Mouse (Mus musculus) forebrain, embryonic 13.5 days (tissue): ENCODE results near the gene 3110021N24Rik. TPM values are rescaled to one million over a fixed set of nuclear protein-coding genes. Genes with fewer than 3 reads are reported as not detected.

Source experiments
- ATAC-seq: fragments of 200-750 bp; cut with Nextera tagmentation; 2 replicates; pipeline ENCODE4 v1.8.0; 2017
- H3K27ac ChIP-seq: fragments of 300-500 bp; sonication (generic); 2 replicates; pipeline ENCODE4 v1.5.1; 2015; ENCODE audit warnings: inconsistent platforms, mild to moderate bottlenecking, moderate library complexity
- H3K27me3 ChIP-seq: fragments of 300-500 bp; sonication (generic); 2 replicates; pipeline ENCODE4 v1.6.1; 2015; ENCODE audit warnings: mild to moderate bottlenecking, inconsistent platforms
- H3K36me3 ChIP-seq: fragments of 300-500 bp; sonication (generic); 2 replicates; pipeline ENCODE4 v1.6.1; 2015; ENCODE audit warnings: mild to moderate bottlenecking, inconsistent platforms; ENCODE audit not compliant: poor library complexity, severe bottlenecking
- H3K4me1 ChIP-seq: fragments of 300-500 bp; sonication (generic); 2 replicates; pipeline ENCODE4 v1.6.1; 2015; ENCODE audit warnings: inconsistent platforms
- H3K4me2 ChIP-seq: fragments of 300-500 bp; sonication (generic); 2 replicates; pipeline ENCODE4 v1.6.1; 2015; ENCODE audit warnings: inconsistent platforms, mild to moderate bottlenecking, moderate library complexity
- H3K4me3 ChIP-seq: fragments of 300-500 bp; sonication (generic); 2 replicates; pipeline ENCODE4 v1.5.1; 2015; ENCODE audit warnings: mild to moderate bottlenecking, inconsistent platforms
- H3K9ac ChIP-seq: fragments of 300-500 bp; sonication (generic); 2 replicates; pipeline ENCODE4 v1.6.1; 2015; ENCODE audit warnings: mild to moderate bottlenecking, inconsistent platforms
- H3K9me3 ChIP-seq: fragments of 300-500 bp; sonication (generic); replicated peaks from 2 replicates; pipeline ENCODE4 v1.6.1; 2016; ENCODE audit warnings: inconsistent platforms
- WGBS: fragments of 180-500 bp; shearing (Covaris S2); methylation state at CpG from one replicate; pipeline ENCODE4 v1.1.7; 2015; 5-methylcytosine and 5-hydroxymethylcytosine counted together
- polyA plus RNA-seq: library from polyadenylated mRNA; unstranded; fragments of >200 nt; fragmentation: Nextera tagmentation; extraction: Ambion mirVana; gene quantifications from 2 replicates; pipeline ENCODE4 v1.2.1, GENCODE M21; 2015

3110021N24Rik gene
- polyA plus RNA-seq, 1 experiment from 2014 or later, result 2.2 TPM

- no peak for ATAC-seq
- no peaks in the 10 kb centered on the region for H3K27me3 ChIP-seq
- no peak overlapping the region for H3K4me3 ChIP-seq
- H3K36me3 ChIP-seq, result no peaks in the 10 kb centered on the region
- no peak overlapping the region for H3K27ac ChIP-seq
- 84% methylated on average over 2 of the region's 2 CpGs for WGBS
- no peaks in the 10 kb centered on the region for H3K9me3 ChIP-seq
- H3K4me2 ChIP-seq, result no peak overlapping the region
- H3K9ac ChIP-seq, result no peak overlapping the region
- H3K4me1 ChIP-seq, result no peaks in the 10 kb centered on the region
These were observed 84.1 kb downstream of the 3110021N24Rik start for GRCm38 (mm10) chr4:108803535-108803934.

- WGBS, result 61% methylated on average over 4 of the region's 4 CpGs
- no peak overlapping the region for H3K9ac ChIP-seq
- no peaks in the 10 kb centered on the region for H3K4me1 ChIP-seq
- no peak overlapping the region for H3K4me2 ChIP-seq
- H3K9me3 ChIP-seq, result no peaks in the 10 kb centered on the region
- ATAC-seq, result no peak
- H3K27ac ChIP-seq, result no peak overlapping the region
- H3K36me3 ChIP-seq, result peaks cover 13% of the 10 kb centered on the region
- H3K27me3 ChIP-seq, result no peaks in the 10 kb centered on the region
- no peak overlapping the region for H3K4me3 ChIP-seq
These were observed 91.7 kb downstream of the 3110021N24Rik start for GRCm38 (mm10) chr4:108811142-108811541.

DNA sequence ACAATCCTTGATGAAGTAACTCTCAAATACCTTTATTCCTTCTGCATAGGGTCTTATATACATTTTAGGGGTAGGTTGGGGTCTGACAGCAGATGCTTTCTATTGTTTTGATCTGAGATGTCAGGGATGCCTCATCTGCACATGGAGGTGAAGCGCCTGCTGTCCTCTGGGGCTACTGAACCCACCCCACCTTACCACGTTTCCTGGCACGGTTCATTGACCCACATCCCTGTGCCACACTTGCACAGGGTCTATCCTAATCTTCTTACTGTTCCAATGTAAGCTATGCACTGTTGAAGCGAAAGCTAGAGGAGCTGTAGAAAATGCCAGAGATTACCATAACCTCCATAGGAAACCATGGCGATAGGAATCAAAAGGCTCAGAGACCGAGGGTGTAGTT lies 92.1 kb downstream of the 3110021N24Rik start:
- ATAC-seq, result no peak
- no peaks in the 10 kb centered on the region for H3K27me3 ChIP-seq
- no peaks in the 10 kb centered on the region for H3K9me3 ChIP-seq
- H3K36me3 ChIP-seq, result peaks cover 13% of the 10 kb centered on the region
- WGBS, result 67% methylated on average over 6 of the region's 6 CpGs
- H3K9ac ChIP-seq, result no peak overlapping the region
- H3K4me2 ChIP-seq, result no peak overlapping the region
- H3K4me3 ChIP-seq, result no peak overlapping the region
- H3K4me1 ChIP-seq, result no peaks in the 10 kb centered on the region
- no peak overlapping the region for H3K27ac ChIP-seq

- Histone ChIP-seq H3K27me3 (no peaks in the 10 kb centered on the region), H3K36me3 (peaks cover 87% of the 10 kb centered on the region), H3K4me3 (no peak overlapping the region), H3K9ac (no peak overlapping the region), H3K9me3 (no peaks in the 10 kb centered on the region), H3K27ac (no peak overlapping the region), H3K4me2 (no peak overlapping the region), H3K4me1 (peaks cover under 1% of the 10 kb centered on the region)
- ATAC-seq, result no peak
- 95% methylated on average over 3 of the region's 3 CpGs for WGBS
These were observed 106.2 kb downstream of the 3110021N24Rik start for GRCm38 (mm10) chr4:108825677-108826076.

DNA sequence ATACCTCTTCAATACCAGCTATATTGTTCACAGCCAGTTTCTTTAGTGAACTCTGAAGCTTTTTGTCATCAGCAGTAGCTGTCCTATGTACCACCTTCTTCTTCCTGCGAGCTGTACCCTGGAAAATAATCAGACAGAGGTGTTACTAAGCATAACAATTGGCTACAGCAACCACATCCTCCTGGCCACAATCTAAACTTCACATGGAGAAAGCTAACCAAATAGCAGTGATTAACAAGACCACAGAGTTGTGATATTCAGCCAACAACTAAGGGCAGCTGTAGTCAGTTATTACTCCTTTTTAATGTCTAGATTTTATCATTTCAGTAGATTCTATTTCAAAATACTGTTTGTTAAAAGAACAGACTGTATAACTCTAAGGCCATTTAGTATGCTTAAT lies 106.6 kb downstream of the 3110021N24Rik start:
- peaks cover 83% of the 10 kb centered on the region for H3K36me3 ChIP-seq

DNA sequence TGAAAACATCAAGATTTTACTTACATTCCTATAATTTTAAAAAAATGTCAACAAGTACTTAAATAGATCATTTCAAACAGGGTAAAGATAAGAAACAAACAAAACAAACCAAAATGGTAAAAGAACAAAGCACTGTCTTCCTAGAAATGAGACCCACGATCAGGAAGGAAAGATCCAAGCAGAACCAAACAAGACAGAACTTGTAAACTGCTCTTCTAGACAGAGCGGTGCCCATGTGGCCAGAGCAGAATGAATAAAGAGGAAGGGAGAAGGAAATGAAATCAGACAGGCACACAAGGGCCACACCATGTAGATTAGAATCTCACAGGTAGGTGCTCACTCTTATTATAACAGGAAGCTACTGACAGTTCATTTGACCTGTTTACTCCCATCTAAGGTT lies 107.2 kb downstream of the 3110021N24Rik start:
- no peak overlapping the region for H3K27ac ChIP-seq
- no peak for ATAC-seq
- H3K4me2 ChIP-seq, result no peak overlapping the region
- H3K36me3 ChIP-seq, result peaks cover 78% of the 10 kb centered on the region
- H3K4me1 ChIP-seq, result peaks cover 10% of the 10 kb centered on the region
- no peak overlapping the region for H3K9ac ChIP-seq
- no peak overlapping the region for H3K4me3 ChIP-seq
- WGBS, result 93% methylated on average over 2 of the region's 2 CpGs
- H3K27me3 ChIP-seq, result no peaks in the 10 kb centered on the region
- H3K9me3 ChIP-seq, result no peaks in the 10 kb centered on the region

More for the DNA sequence above, 106.6 kb downstream of the 3110021N24Rik start:
- H3K4me2 ChIP-seq, result no peak overlapping the region
- no peak overlapping the region for H3K9ac ChIP-seq
- peaks cover 5% of the 10 kb centered on the region for H3K4me1 ChIP-seq
- no peak overlapping the region for H3K4me3 ChIP-seq
- 94% methylated on average over 1 of the region's 1 CpGs for WGBS
- H3K27me3 ChIP-seq, result no peaks in the 10 kb centered on the region
- ATAC-seq, result no peak
- no peak overlapping the region for H3K27ac ChIP-seq
- H3K9me3 ChIP-seq, result no peaks in the 10 kb centered on the region

- H3K4me1 ChIP-seq, result peaks cover 25% of the 10 kb centered on the region
- no peak overlapping the region for H3K27ac ChIP-seq
- H3K4me3 ChIP-seq, result no peak overlapping the region
- 79% methylated on average over 1 of the region's 1 CpGs for WGBS
- 0 out of 2 replicates have a peak overlapping the region, but pooled peaks have one; percentile 65 for H3K4me2 ChIP-seq
- no peaks in the 10 kb centered on the region for H3K9me3 ChIP-seq
- H3K36me3 ChIP-seq, result peaks cover 42% of the 10 kb centered on the region
- ATAC-seq, result no peak
- no peak overlapping the region for H3K9ac ChIP-seq
- no peaks in the 10 kb centered on the region for H3K27me3 ChIP-seq
These were observed 111.2 kb downstream of the 3110021N24Rik start for GRCm38 (mm10) chr4:108830698-108831097.

Other genes with a start within 250 kb of the 3110021N24Rik start
- gene Prpf38a, start 140.3 kb upstream of the 3110021N24Rik start, polyA plus RNA-seq, result 112 and 114 TPM in 2 replicates
- gene Orc1, start 140.2 kb upstream of the 3110021N24Rik start, polyA plus RNA-seq, result 6.6 and 8.1 TPM in 2 replicates
- 18.8 and 22.4 TPM in 2 replicates for gene Cc2d1b, start 99.7 kb upstream of the 3110021N24Rik start, polyA plus RNA-seq
- 5.4 and 5.5 TPM in 2 replicates for gene Zfyve9, start 61.1 kb downstream of the 3110021N24Rik start, polyA plus RNA-seq
- 256 and 275 TPM in 2 replicates for gene Btf3l4, start 114.0 kb downstream of the 3110021N24Rik start, polyA plus RNA-seq
- gene Txndc12, start 115.0 kb downstream of the 3110021N24Rik start, polyA plus RNA-seq, result 89.6 and 92.8 TPM in 2 replicates
- gene Kti12, start 128.1 kb downstream of the 3110021N24Rik start, polyA plus RNA-seq, result 35.1 and 38.5 TPM in 2 replicates
- gene A730015C16Rik, start 129.0 kb downstream of the 3110021N24Rik start, polyA plus RNA-seq, result 1.4 and 1.7 TPM in 2 replicates
- gene Rab3b, start 159.4 kb downstream of the 3110021N24Rik start, polyA plus RNA-seq, result 38.0 and 54.1 TPM in 2 replicates